Mouse (Mus musculus) heart, postnatal 0 days (tissue): ENCODE measurements at regions not wholly inside any gene's neighbourhood (a gene's known extent, or its start where the extent isn't known, plus 50 kb on each side); places are given as distances from the start of the nearest gene placed in this dataset.

Experiments used
- CTCF ChIP-seq: IDR thresholded peaks from 2 replicates; pipeline ENCODE4 v1.5.1; 2016; ENCODE audit warnings: antibody characterized with exemption, control low read depth, low read depth
- EP300 ChIP-seq: IDR thresholded peaks from 2 replicates; pipeline ENCODE4 v1.6.1; 2016; ENCODE audit warnings: antibody characterized with exemption, low read depth

- TF ChIP-seq CTCF: no peak
- TF ChIP-seq EP300: no peak
These were observed 435.3 kb upstream of the Gm10131 start for GRCm38 (mm10) chr8:34546815-34547214.
